Mouse (Mus musculus) forebrain, embryonic 14.5 days (tissue): ENCODE measurements around the gene Cdk2. TPM values are rescaled to one million over a fixed set of nuclear protein-coding genes. Genes with fewer than 3 reads are reported as not detected.

Experiments used
- ATAC-seq: fragments of 200-750 bp; cut with Nextera tagmentation; 2 replicates; pipeline ENCODE4 v1.8.0; 2017; ENCODE audit warnings: mild to moderate bottlenecking, moderate library complexity
- DNase-seq: peaks from one replicate; pipeline ENCODE4 v3.0.0-alpha.2; 2015; ENCODE audit warnings: low spot score
- H3K27ac ChIP-seq: fragments of 300-500 bp; sonication (generic); 2 replicates; pipeline ENCODE4 v1.5.1; 2014; ENCODE audit warnings: low read depth, mild to moderate bottlenecking, control low read depth, low read length, moderate library complexity
- H3K27me3 ChIP-seq: fragments of 300-500 bp; sonication (generic); replicated peaks from 2 replicates; pipeline ENCODE4 v1.6.1; 2014; ENCODE audit warnings: low read length, control low read depth, mixed read lengths; ENCODE audit not compliant: control insufficient read depth, insufficient read depth
- H3K36me3 ChIP-seq: fragments of 300-500 bp; sonication (generic); 2 replicates; pipeline ENCODE4 v1.6.1; 2014; ENCODE audit warnings: low read length, control low read depth; ENCODE audit not compliant: control insufficient read depth, insufficient read depth
- H3K4me1 ChIP-seq: fragments of 300-500 bp; sonication (generic); 2 replicates; pipeline ENCODE4 v1.6.1; 2014; ENCODE audit warnings: antibody characterized with exemption, low read length, control low read depth; ENCODE audit not compliant: control insufficient read depth, insufficient read depth
- H3K4me2 ChIP-seq: fragments of 300-500 bp; sonication (generic); 2 replicates; pipeline ENCODE4 v1.6.1; 2014; ENCODE audit warnings: mild to moderate bottlenecking, control low read depth, low read length
- H3K4me3 ChIP-seq: fragments of 300-500 bp; sonication (generic); 2 replicates; pipeline ENCODE4 v1.5.1; 2014; ENCODE audit warnings: low read depth, low read length, control low read depth
- H3K9ac ChIP-seq: fragments of 300-500 bp; sonication (generic); 2 replicates; pipeline ENCODE4 v1.6.1; 2014; ENCODE audit warnings: mild to moderate bottlenecking, low read length, control low read depth, moderate library complexity
- H3K9me3 ChIP-seq: fragments of 300-500 bp; sonication (generic); replicated peaks from 2 replicates; pipeline ENCODE4 v1.6.1; 2016; ENCODE audit warnings: low read length, control low read depth, mixed read lengths; ENCODE audit not compliant: control insufficient read depth
- WGBS: fragments of 180-500 bp; shearing (Covaris S2); extraction: QIAGEN DNeasy Blood & Tissue Kit; methylation state at CpG from one replicate; pipeline ENCODE4 v1.1.7; 2014; 5-methylcytosine and 5-hydroxymethylcytosine counted together
- polyA plus RNA-seq: library from polyadenylated mRNA; unstranded; fragments of >200 nt; fragmentation: Nextera tagmentation; extraction: Ambion mirVana; gene quantifications from 2 replicates; pipeline ENCODE4 v1.2.1, GENCODE M21; 2014

Gene Cdk2
- polyA plus RNA-seq, 1 experiment from 2014 or later = 43.8 TPM

GRCm38 (mm10) chr10:128653866-128654265, 51.0 kb downstream of the Cdk2 start:
- Histone ChIP-seq H3K9me3 (no peaks in the 10 kb centered on the region), H3K4me2 (no peak overlapping the region), H3K4me3 (no peak overlapping the region), H3K27me3 (no peaks in the 10 kb centered on the region), H3K27ac (no peak overlapping the region), H3K4me1 (no peaks in the 10 kb centered on the region), H3K36me3 (no peaks in the 10 kb centered on the region), H3K9ac (no peak overlapping the region)
- WGBS = 79% methylated on average over 4 of the region's 4 CpGs
- DNase-seq (no peak), ATAC-seq (no peak)

Other genes starting within 250 kb of the Cdk2 start
- 178 and 201 TPM in 2 replicates for gene Smarcc2, start 245.8 kb downstream of the Cdk2 start, polyA plus RNA-seq
- gene Myl6, start 210.9 kb downstream of the Cdk2 start, polyA plus RNA-seq = 732 and 818 TPM in 2 replicates
- 4.6 and 5.8 TPM in 2 replicates for gene Myl6b, start 206.3 kb downstream of the Cdk2 start, polyA plus RNA-seq
- 4.7 and 6.3 TPM in 2 replicates for gene Esyt1, start 179.2 kb downstream of the Cdk2 start, polyA plus RNA-seq
- gene Zc3h10, start 157.3 kb downstream of the Cdk2 start, polyA plus RNA-seq = 16.2 and 18.2 TPM in 2 replicates
- 2,276 and 3,259 TPM in 2 replicates for gene Rpl41, start 155.7 kb downstream of the Cdk2 start, polyA plus RNA-seq
- 177 and 187 TPM in 2 replicates for gene Pa2g4, start 139.0 kb downstream of the Cdk2 start, polyA plus RNA-seq
- gene Erbb3, start 115.4 kb downstream of the Cdk2 start, polyA plus RNA-seq = 0.17 and 0.40 TPM in 2 replicates
- gene Rps26, start 78.3 kb downstream of the Cdk2 start, polyA plus RNA-seq = 522 and 721 TPM in 2 replicates
- gene Ikzf4, start 59.0 kb downstream of the Cdk2 start, polyA plus RNA-seq = 6.5 and 9.2 TPM in 2 replicates
- gene Suox, start 31.0 kb downstream of the Cdk2 start, polyA plus RNA-seq = 9.1 and 9.8 TPM in 2 replicates
- gene Rab5b, start 8.8 kb downstream of the Cdk2 start, polyA plus RNA-seq = 89.4 and 98.8 TPM in 2 replicates
- 0.27 and 0.83 TPM in 2 replicates for gene Pmel, start 836 bp downstream of the Cdk2 start, polyA plus RNA-seq
- gene Dgka, start 39.8 kb upstream of the Cdk2 start, polyA plus RNA-seq = 3.8 and 4.5 TPM in 2 replicates
- 48.4 and 55.4 TPM in 2 replicates for gene Pym1, start 42.9 kb upstream of the Cdk2 start, polyA plus RNA-seq
- gene Mmp19, start 85.9 kb upstream of the Cdk2 start, polyA plus RNA-seq = 0.37 and 0.62 TPM in 2 replicates
- gene Dnajc14, start 99.0 kb upstream of the Cdk2 start, polyA plus RNA-seq = 40.6 and 47.6 TPM in 2 replicates
- gene Tmem198b, start 99.3 kb upstream of the Cdk2 start, polyA plus RNA-seq = 7.3 and 8.2 TPM in 2 replicates
- gene Sarnp, start 112.3 kb upstream of the Cdk2 start, polyA plus RNA-seq = 218 and 228 TPM in 2 replicates
- 30.9 and 44.3 TPM in 2 replicates for gene Ormdl2, start 116.6 kb upstream of the Cdk2 start, polyA plus RNA-seq
- gene Gdf11, start 186.7 kb upstream of the Cdk2 start, polyA plus RNA-seq = 6.0 and 6.3 TPM in 2 replicates
- 122 and 126 TPM in 2 replicates for gene Cd63, start 196.0 kb upstream of the Cdk2 start, polyA plus RNA-seq
- 8.8 and 9.9 TPM in 2 replicates for gene Rdh5, start 217.9 kb upstream of the Cdk2 start, polyA plus RNA-seq
- gene Bloc1s1, start 219.0 kb upstream of the Cdk2 start, polyA plus RNA-seq = 244 and 295 TPM in 2 replicates
- 1.3 and 1.8 TPM in 2 replicates for gene Itga7, start 228.8 kb upstream of the Cdk2 start, polyA plus RNA-seq